ENCODE assay signal across 8 mouse cellular contexts in the genomic region with DNA sequence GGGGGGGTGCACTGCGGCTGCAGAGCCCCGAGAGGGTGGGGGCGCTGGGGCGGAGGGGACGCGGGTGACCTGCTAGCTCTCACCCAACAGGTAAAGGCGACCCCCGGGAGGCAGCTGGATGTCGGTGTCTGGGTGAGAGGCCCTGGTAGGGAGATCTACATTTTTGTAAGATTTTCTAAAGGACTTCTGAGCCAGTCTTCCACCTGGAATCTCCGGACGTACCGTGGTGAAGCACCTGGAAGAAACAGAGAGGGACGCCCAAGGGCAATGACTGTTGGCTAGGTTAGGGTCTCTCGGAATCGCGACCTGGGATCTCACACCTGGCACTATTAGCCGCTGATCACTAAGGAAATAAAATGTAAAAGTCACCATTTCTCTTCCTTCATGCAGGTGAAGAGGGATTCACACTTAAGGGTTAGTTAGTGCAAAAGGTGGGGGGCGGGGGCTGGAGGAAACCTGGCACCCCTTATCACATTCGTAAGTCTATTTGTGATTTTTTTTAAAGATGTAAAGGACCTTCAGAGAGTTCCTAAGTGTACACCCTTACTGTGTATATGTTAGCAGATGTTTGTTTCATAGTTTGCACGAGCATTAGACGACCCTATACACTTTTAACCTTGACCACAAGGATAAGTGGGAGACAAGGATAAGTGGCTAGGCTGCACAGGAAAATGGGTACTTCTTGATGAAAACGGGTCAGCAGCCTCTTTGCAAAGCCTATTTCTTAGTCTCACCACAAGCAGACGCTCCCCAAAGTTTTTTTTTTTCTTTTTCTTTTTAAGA. TPM values are rescaled to one million over a fixed set of nuclear protein-coding genes. Genes with fewer than 3 reads are reported as not detected.
DNase-seq lines count a peak whose midpoint lies in the region; ATAC-seq lines count a peak whose summit lies in the region.

No protein-coding gene starts in this region.

- 1% methylated on average over 22 of the region's 23 CpGs for WGBS in kidney, embryonic 16.5 days
- under 1% methylated on average over 23 of the region's 23 CpGs for whole genome bisulfite sequencing in embryonic facial prominence, embryonic 13.5 days
- whole genome bisulfite sequencing in hindbrain, embryonic 15.5 days: 1% methylated on average over 23 of the region's 23 CpGs
- 1% methylated on average over 22 of the region's 23 CpGs for WGBS in midbrain, embryonic 15.5 days

- H3K27ac ChIP-seq in kidney, embryonic 16.5 days (ENCODE audit: low read length): peak overlapping the region; percentile 96
- peak overlapping the region; percentile 98 for H3K27ac ChIP-seq in embryonic facial prominence, embryonic 13.5 days
- H3K27ac ChIP-seq in hindbrain, embryonic 15.5 days (replicated peaks): peak overlapping the region; percentile 99
- H3K27ac ChIP-seq in midbrain, embryonic 15.5 days: peak overlapping the region; percentile 98

- no peak; the same call in 1 of the 2 replicates for ATAC-seq in kidney, embryonic 16.5 days (ENCODE audit: low FRiP score, low TSS enrichment)
- ATAC-seq in embryonic facial prominence, embryonic 13.5 days (ENCODE audit: insufficient number of reproducible peaks, insufficient read depth, low FRiP score, low TSS enrichment, low read depth): no peak
- ATAC-seq in hindbrain, embryonic 15.5 days (ENCODE audit: low FRiP score, low read depth): peak; percentile 2; the same call in 1 of the 2 replicates
- peak; percentile 1; the same call in 1 of the 2 replicates for ATAC-seq in midbrain, embryonic 15.5 days (replicated peaks)

- H3K9ac ChIP-seq in kidney, embryonic 16.5 days (replicated peaks; ENCODE audit: low read length): peak overlapping the region; percentile 86
- H3K9ac ChIP-seq in embryonic facial prominence, embryonic 13.5 days: peak overlapping the region; percentile 87
- peak overlapping the region; percentile 91 for H3K9ac ChIP-seq in hindbrain, embryonic 15.5 days
- peak overlapping the region; percentile 90 for H3K9ac ChIP-seq in midbrain, embryonic 15.5 days

- peak overlapping the region; percentile 94 for H3K4me2 ChIP-seq in kidney, embryonic 16.5 days (replicated peaks; ENCODE audit: low read depth, low read length)
- peak overlapping the region; percentile 82 for H3K4me2 ChIP-seq in embryonic facial prominence, embryonic 13.5 days
- H3K4me2 ChIP-seq in hindbrain, embryonic 15.5 days: peak overlapping the region; percentile 91
- peak overlapping the region; percentile 77 for H3K4me2 ChIP-seq in midbrain, embryonic 15.5 days

- H3K36me3 ChIP-seq in kidney, embryonic 16.5 days (ENCODE audit: insufficient read depth, low read length): peaks cover 16% of the 10 kb centered on the region
- H3K36me3 ChIP-seq in embryonic facial prominence, embryonic 13.5 days: peaks cover 20% of the 10 kb centered on the region
- 0 out of 2 replicates have a peak, but pooled peaks cover 4% of the 10 kb centered on the region for H3K36me3 ChIP-seq in hindbrain, embryonic 15.5 days
- no peaks in the 10 kb centered on the region for H3K36me3 ChIP-seq in midbrain, embryonic 15.5 days (replicated peaks)

- H3K9me3 ChIP-seq in kidney, embryonic 16.5 days (ENCODE audit: low read length): no peaks in the 10 kb centered on the region
- no peaks in the 10 kb centered on the region for H3K9me3 ChIP-seq in embryonic facial prominence, embryonic 13.5 days
- H3K9me3 ChIP-seq in hindbrain, embryonic 15.5 days: no peaks in the 10 kb centered on the region
- no peaks in the 10 kb centered on the region for H3K9me3 ChIP-seq in midbrain, embryonic 15.5 days

- H3K4me3 ChIP-seq in kidney, embryonic 16.5 days (ENCODE audit: low read length): peak overlapping the region; percentile 78
- H3K4me3 ChIP-seq in embryonic facial prominence, embryonic 13.5 days: peak overlapping the region; percentile 71
- peak overlapping the region; percentile 83 for H3K4me3 ChIP-seq in hindbrain, embryonic 15.5 days
- peak overlapping the region; percentile 91 for H3K4me3 ChIP-seq in midbrain, embryonic 15.5 days

- peaks cover 32% of the 10 kb centered on the region for H3K4me1 ChIP-seq in kidney, embryonic 16.5 days (ENCODE audit: insufficient read depth, low read length)
- H3K4me1 ChIP-seq in embryonic facial prominence, embryonic 13.5 days: peaks cover 42% of the 10 kb centered on the region
- H3K4me1 ChIP-seq in hindbrain, embryonic 15.5 days (replicated peaks): peaks cover 44% of the 10 kb centered on the region
- H3K4me1 ChIP-seq in midbrain, embryonic 15.5 days: peaks cover 48% of the 10 kb centered on the region

- no peak for DNase-seq in kidney, postnatal 36 days
- no peak for DNase-seq in urinary bladder, postnatal 36 days (ENCODE audit: low spot score in 2 of 2)
- DNase-seq in testis, postnatal 14 days (ENCODE audit: low spot score): no peak
- no peak for DNase-seq in layer of hippocampus, adult 9-10 months (ENCODE audit: low spot score)

- peaks cover 8% of the 10 kb centered on the region; the same call in 1 of the 2 replicates for H3K27me3 ChIP-seq in kidney, embryonic 16.5 days (ENCODE audit: insufficient read depth, low read length)
- H3K27me3 ChIP-seq in embryonic facial prominence, embryonic 13.5 days: no peaks in the 10 kb centered on the region; the same call in 1 of the 2 replicates
- no peaks in the 10 kb centered on the region for H3K27me3 ChIP-seq in hindbrain, embryonic 15.5 days
- H3K27me3 ChIP-seq in midbrain, embryonic 15.5 days (replicated peaks): no peaks in the 10 kb centered on the region

RNA-seq across cellular contexts. Expression of a gene that starts 0.9 kb away (rescaled TPM):
- polyA plus RNA-seq in kidney, embryonic 16.5 days (2015; fragmentation: Nextera tagmentation; extraction: Ambion mirVana): 4.2 and 4.3 TPM in 2 replicates
- 9.2 and 9.5 TPM in 2 replicates for polyA plus RNA-seq in embryonic facial prominence, embryonic 13.5 days (2015; fragmentation: Nextera tagmentation; extraction: Ambion mirVana)
- polyA plus RNA-seq in hindbrain, embryonic 15.5 days (2015; fragmentation: Nextera tagmentation; extraction: Ambion mirVana): 9.0 and 9.5 TPM in 2 replicates
- polyA plus RNA-seq in midbrain, embryonic 15.5 days (2015; fragmentation: Nextera tagmentation; extraction: Ambion mirVana): 7.5 and 8.2 TPM in 2 replicates

RNA-seq across cellular contexts. Expression of a gene that starts 24.1 kb away (rescaled TPM):
- 11.2 and 11.8 TPM in 2 replicates for polyA plus RNA-seq in kidney, embryonic 16.5 days (2015; fragmentation: Nextera tagmentation; extraction: Ambion mirVana)
- polyA plus RNA-seq in embryonic facial prominence, embryonic 13.5 days (2015; fragmentation: Nextera tagmentation; extraction: Ambion mirVana): 6.3 and 7.6 TPM in 2 replicates
- 4.0 and 4.1 TPM in 2 replicates for polyA plus RNA-seq in hindbrain, embryonic 15.5 days (2015; fragmentation: Nextera tagmentation; extraction: Ambion mirVana)
- polyA plus RNA-seq in midbrain, embryonic 15.5 days (2015; fragmentation: Nextera tagmentation; extraction: Ambion mirVana): 3.2 and 4.2 TPM in 2 replicates

RNA-seq across cellular contexts. Expression of a gene that starts 59.2 kb away (rescaled TPM):
- 13.1 and 15.0 TPM in 2 replicates for polyA plus RNA-seq in kidney, embryonic 16.5 days (2015; fragmentation: Nextera tagmentation; extraction: Ambion mirVana)
- polyA plus RNA-seq in embryonic facial prominence, embryonic 13.5 days (2015; fragmentation: Nextera tagmentation; extraction: Ambion mirVana): 25.5 and 29.0 TPM in 2 replicates
- polyA plus RNA-seq in hindbrain, embryonic 15.5 days (2015; fragmentation: Nextera tagmentation; extraction: Ambion mirVana): 28.3 and 28.8 TPM in 2 replicates
- 22.1 and 26.4 TPM in 2 replicates for polyA plus RNA-seq in midbrain, embryonic 15.5 days (2015; fragmentation: Nextera tagmentation; extraction: Ambion mirVana)

Comparison
In these comparisons a context has a peak if more than half of its experiments do, and no peak if none do; other contexts are left out.
1. ATAC-seq: peak in hindbrain, embryonic 15.5 days (single experiment) and midbrain, embryonic 15.5 days (single experiment); none in kidney, embryonic 16.5 days (single experiment) and embryonic facial prominence, embryonic 13.5 days (single experiment).
2. Peak in every context shown above with its lines, with median percentiles within 50 percentile points of each other: H3K27ac ChIP-seq, H3K4me2 ChIP-seq, H3K4me3 ChIP-seq and H3K9ac ChIP-seq.